Mouse (Mus musculus): Measurements from ENCODE around the gene Srrd.

GRCm38 (mm10) chr5:112376111-112376510 lies 33.3 kb upstream of the Srrd start:
- TF ChIP-seq CTCF (IDR thresholded peaks at IDR 0.05; ENCODE audit: insufficient read depth, low read depth, low read length) (no peak), POLR2A (IDR thresholded peaks at IDR 0.05; ENCODE audit: insufficient read depth, low read depth, low read length) (no peak)

All from olfactory bulb, adult 2 months (tissue).